Mouse (Mus musculus) bone marrow, adult 2 months (tissue): Measurements from ENCODE around the gene Tmem192.

Experiments
- CTCF ChIP-seq: fragments of 200-500 bp; IDR thresholded peaks from 2 replicates; pipeline ENCODE4 v1.5.1; 2011; ENCODE audit warnings: low read length, control low read depth; ENCODE audit not compliant: control insufficient read depth, insufficient read depth
- POLR2A ChIP-seq: fragments of 200-500 bp; IDR thresholded peaks from 2 replicates; pipeline ENCODE4 v1.6.1; 2011; ENCODE audit warnings: low read depth, mild to moderate bottlenecking, control low read depth, low read length, borderline replicate concordance; ENCODE audit not compliant: control insufficient read depth

- TF ChIP-seq CTCF (no peak), POLR2A (no peak)
Observed at GRCm38 (mm10) chr8:64941019-64941418, 6.0 kb upstream of the Tmem192 start.
